Mouse (Mus musculus): ENCODE results near the gene Ifna9. TPM values are rescaled to one million over a fixed set of nuclear protein-coding genes. Genes with fewer than 3 reads are reported as not detected.

The Ifna9 gene
- polyA plus RNA-seq (2015; fragmentation: Nextera tagmentation; extraction: Ambion mirVana): not detected in 2 replicates

- Histone ChIP-seq H3K4me1 (replicated peaks; ENCODE audit: control insufficient read depth, insufficient read depth, low read length) (no peaks in the 10 kb centered on the region), H3K9ac (ENCODE audit: low read depth, low read length) (no peak within 1 kb of the TSS), H3K9me3 (ENCODE audit: control insufficient read depth) (no peaks in the 10 kb centered on the region), H3K27ac (ENCODE audit: low read depth, low read length) (no peak within 1 kb of the TSS), H3K36me3 (ENCODE audit: control insufficient read depth, insufficient read depth) (no peaks in the 10 kb centered on the region), H3K4me3 (ENCODE audit: low read depth, low read length) (no peak within 1 kb of the TSS), H3K27me3 (replicated peaks; ENCODE audit: control insufficient read depth, insufficient read depth, low read length) (no peaks in the 10 kb centered on the region), H3K4me2 (replicated peaks; ENCODE audit: low read depth) (no peak within 1 kb of the TSS)
- WGBS: 88% methylated on average over 1 of the region's 1 CpGs
- no peak for TF ChIP-seq CTCF (IDR thresholded peaks at IDR 0.05; ENCODE audit: low read depth)
- ATAC-seq: no peak
Measured at GRCm38 (mm10) chr4:88592285-88592684, at the start of gene Ifna9. TSS of gene Ifna9 (minus strand) at chr4:88592385.

- H3K27ac ChIP-seq (ENCODE audit: low read depth, low read length): no peak overlapping the region
- no peaks in the 10 kb centered on the region for H3K9me3 ChIP-seq (ENCODE audit: control insufficient read depth)
- peak overlapping the region; percentile 58 for H3K4me2 ChIP-seq (replicated peaks; ENCODE audit: low read depth)
- no peaks in the 10 kb centered on the region for H3K4me1 ChIP-seq (replicated peaks; ENCODE audit: control insufficient read depth, insufficient read depth, low read length)
- WGBS: 22% methylated on average over 11 of the region's 11 CpGs
- peak overlapping the region; percentile 39 for H3K4me3 ChIP-seq (ENCODE audit: low read depth, low read length)
- H3K36me3 ChIP-seq (ENCODE audit: control insufficient read depth, insufficient read depth): no peaks in the 10 kb centered on the region
- H3K27me3 ChIP-seq (replicated peaks; ENCODE audit: control insufficient read depth, insufficient read depth, low read length): no peaks in the 10 kb centered on the region
- ATAC-seq: peak; percentile 91
- no peak overlapping the region for H3K9ac ChIP-seq (ENCODE audit: low read depth, low read length)
- TF ChIP-seq CTCF (IDR thresholded peaks at IDR 0.05; ENCODE audit: low read depth): peak; percentile 89
Measured at GRCm38 (mm10) chr4:88641077-88641831, 49.1 kb upstream of the Ifna9 start.

- no peak for ATAC-seq
- peak overlapping the region; percentile 58 for H3K4me2 ChIP-seq (replicated peaks; ENCODE audit: low read depth)
- H3K27me3 ChIP-seq (replicated peaks; ENCODE audit: control insufficient read depth, insufficient read depth, low read length): no peaks in the 10 kb centered on the region
- H3K9ac ChIP-seq (ENCODE audit: low read depth, low read length): no peak overlapping the region
- H3K27ac ChIP-seq (ENCODE audit: low read depth, low read length): no peak overlapping the region
- no peaks in the 10 kb centered on the region for H3K9me3 ChIP-seq (ENCODE audit: control insufficient read depth)
- no peaks in the 10 kb centered on the region for H3K4me1 ChIP-seq (replicated peaks; ENCODE audit: control insufficient read depth, insufficient read depth, low read length)
- H3K36me3 ChIP-seq (ENCODE audit: control insufficient read depth, insufficient read depth): no peaks in the 10 kb centered on the region
- peak overlapping the region; percentile 39 for H3K4me3 ChIP-seq (ENCODE audit: low read depth, low read length)
- TF ChIP-seq CTCF (IDR thresholded peaks at IDR 0.05; ENCODE audit: low read depth): no peak
- 55% methylated on average over 8 of the region's 8 CpGs for WGBS
Measured at GRCm38 (mm10) chr4:88640704-88641076, 48.5 kb upstream of the Ifna9 start.

GRCm38 (mm10) chr4:88634311-88634710 is 42.1 kb upstream of the Ifna9 start, which contains the start of gene C87499:
TSS of gene C87499 (minus strand) at chr4:88634411.
- H3K9ac ChIP-seq (ENCODE audit: low read depth, low read length): no peak within 1 kb of the TSS
- no peak within 1 kb of the TSS for H3K4me2 ChIP-seq (replicated peaks; ENCODE audit: low read depth)
- no peak within 1 kb of the TSS for H3K27ac ChIP-seq (ENCODE audit: low read depth, low read length)
- no peaks in the 10 kb centered on the region for H3K4me1 ChIP-seq (replicated peaks; ENCODE audit: control insufficient read depth, insufficient read depth, low read length)
- H3K36me3 ChIP-seq (ENCODE audit: control insufficient read depth, insufficient read depth): no peaks in the 10 kb centered on the region
- H3K9me3 ChIP-seq (ENCODE audit: control insufficient read depth): no peaks in the 10 kb centered on the region
- no peak for TF ChIP-seq CTCF (IDR thresholded peaks at IDR 0.05; ENCODE audit: low read depth)
- WGBS: 87% methylated on average over 4 of the region's 4 CpGs
- no peak for ATAC-seq
- H3K4me3 ChIP-seq (ENCODE audit: low read depth, low read length): no peak within 1 kb of the TSS
- no peaks in the 10 kb centered on the region for H3K27me3 ChIP-seq (replicated peaks; ENCODE audit: control insufficient read depth, insufficient read depth, low read length)

GRCm38 (mm10) chr4:88603276-88603675 is 11.1 kb upstream of the Ifna9 start, which contains the start of gene Ifna12:
TSS of gene Ifna12 (minus strand) at chr4:88603376.
- Histone ChIP-seq H3K36me3 (ENCODE audit: control insufficient read depth, insufficient read depth) (no peaks in the 10 kb centered on the region), H3K4me1 (replicated peaks; ENCODE audit: control insufficient read depth, insufficient read depth, low read length) (no peaks in the 10 kb centered on the region), H3K4me2 (replicated peaks; ENCODE audit: low read depth) (no peak within 1 kb of the TSS), H3K27me3 (replicated peaks; ENCODE audit: control insufficient read depth, insufficient read depth, low read length) (no peaks in the 10 kb centered on the region), H3K27ac (ENCODE audit: low read depth, low read length) (no peak within 1 kb of the TSS), H3K4me3 (ENCODE audit: low read depth, low read length) (no peak within 1 kb of the TSS), H3K9me3 (ENCODE audit: control insufficient read depth) (no peaks in the 10 kb centered on the region), H3K9ac (ENCODE audit: low read depth, low read length) (no peak within 1 kb of the TSS)
- no peak for ATAC-seq
- no peak for TF ChIP-seq CTCF (IDR thresholded peaks at IDR 0.05; ENCODE audit: low read depth)

GRCm38 (mm10) chr4:88571698-88572097 is 20.5 kb downstream of the Ifna9 start, which contains the start of gene Ifna14:
TSS of gene Ifna14 (minus strand) at chr4:88571798.
- ATAC-seq: no peak
- Histone ChIP-seq H3K4me1 (replicated peaks; ENCODE audit: control insufficient read depth, insufficient read depth, low read length) (no peaks in the 10 kb centered on the region), H3K27me3 (replicated peaks; ENCODE audit: control insufficient read depth, insufficient read depth, low read length) (no peaks in the 10 kb centered on the region), H3K9me3 (ENCODE audit: control insufficient read depth) (no peaks in the 10 kb centered on the region), H3K4me3 (ENCODE audit: low read depth, low read length) (no peak within 1 kb of the TSS), H3K4me2 (replicated peaks; ENCODE audit: low read depth) (no peak within 1 kb of the TSS), H3K27ac (ENCODE audit: low read depth, low read length) (no peak within 1 kb of the TSS), H3K9ac (ENCODE audit: low read depth, low read length) (no peak within 1 kb of the TSS), H3K36me3 (ENCODE audit: control insufficient read depth, insufficient read depth) (no peaks in the 10 kb centered on the region)
- WGBS: 70% methylated on average over 1 of the region's 1 CpGs
- TF ChIP-seq CTCF (IDR thresholded peaks at IDR 0.05; ENCODE audit: low read depth): no peak
